Mouse (Mus musculus) CH12F3 (cell line): Measurements from ENCODE around the gene Gm2564.
"Not testable (repeated sequence)": the region's sequence is repeated elsewhere in the genome, so short reads cannot be mapped to it uniquely, and the experiment has no call there.

Source experiments
- in situ Hi-C: fragments of 300-500 bp; cut with MboI; formaldehyde crosslinking; loops from 2 replicates; pipeline ENCODE4 v1.14.3; 2020; ENCODE audit warnings: low sequenced_read_pairs

Gene Gm2564

DNA sequence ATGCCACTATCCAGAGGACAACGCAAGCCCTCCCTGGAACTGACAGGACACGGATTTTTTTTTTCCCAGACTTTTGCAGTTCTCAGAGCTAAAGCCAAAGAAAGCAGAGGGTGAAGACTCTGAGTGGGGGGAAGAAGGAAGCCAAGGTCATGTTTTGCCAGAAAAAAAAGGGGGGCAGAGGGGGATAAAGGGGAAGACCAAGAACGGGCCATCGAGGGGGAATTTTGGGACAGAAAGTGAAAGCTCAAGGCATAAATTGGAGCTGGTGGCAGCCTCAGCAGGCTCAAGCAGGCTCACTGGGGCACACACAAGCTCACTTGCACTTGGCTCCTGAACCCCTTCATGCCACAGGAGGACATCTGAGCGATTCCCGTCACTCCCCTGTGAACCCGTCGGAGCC lies at the start of gene Gm2564:
Gene Gm2564 (plus strand): TSS at position 301 of the 400 bp plus-strand sequence.
- in situ Hi-C loops: not testable (repeated sequence)

DNA sequence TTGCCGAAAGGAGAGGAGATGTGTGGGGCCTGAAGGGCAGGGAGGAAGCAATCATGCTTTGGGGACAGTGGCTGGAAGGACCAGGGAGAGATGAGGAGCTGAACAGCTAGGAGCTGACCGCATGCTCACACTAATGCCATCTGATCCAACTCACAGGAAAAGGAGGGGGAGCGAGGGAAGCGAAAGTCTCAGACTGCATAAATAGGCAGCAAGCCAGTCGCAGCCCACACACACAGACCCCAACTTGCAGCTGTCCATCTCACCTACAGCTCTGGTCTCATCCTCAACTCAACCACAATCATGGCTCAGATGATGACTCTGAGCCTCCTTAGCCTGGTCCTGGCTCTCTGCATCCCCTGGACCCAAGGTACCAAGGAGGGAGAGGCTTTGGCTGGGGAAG lies 17.6 kb upstream of the Gm2564 start, which contains the start of gene Gm10591:
Gene Gm10591 (plus strand): TSS at position 301 of the 400 bp plus-strand sequence.
- in situ Hi-C loops: not testable (repeated sequence)

DNA sequence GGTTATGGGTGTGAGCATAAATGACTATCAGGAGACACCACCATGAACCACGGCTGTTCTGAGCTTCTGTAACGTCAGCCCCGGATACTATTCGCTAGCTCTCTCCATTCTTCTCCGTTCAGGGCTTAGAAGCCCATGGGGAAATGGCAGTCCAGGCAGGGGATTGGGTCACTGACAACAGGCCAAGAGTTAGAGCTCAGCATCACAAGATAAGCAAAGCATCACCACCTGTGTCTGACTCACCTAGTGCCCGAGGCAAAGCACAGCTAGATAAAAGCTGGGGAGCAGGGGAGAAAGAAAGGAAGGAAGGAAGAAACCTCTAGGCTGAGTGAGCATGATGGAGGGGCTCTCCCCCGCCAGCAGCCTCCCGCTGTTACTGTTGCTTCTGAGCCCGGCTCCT lies 25.4 kb downstream of the Gm2564 start, which contains the start of gene Ccl27b:
Gene Ccl27b (plus strand): TSS at position 301 of the 400 bp plus-strand sequence.
- in situ Hi-C loops: not testable (repeated sequence)

- in situ Hi-C loops: not testable (repeated sequence)
Measured at GRCm38 (mm10) chr4:42661793-42662192, 32.3 kb downstream of the Gm2564 start, which contains the start of gene Il11ra2. Gene Il11ra2, minus strand, starts transcription at chr4:42661893.

DNA sequence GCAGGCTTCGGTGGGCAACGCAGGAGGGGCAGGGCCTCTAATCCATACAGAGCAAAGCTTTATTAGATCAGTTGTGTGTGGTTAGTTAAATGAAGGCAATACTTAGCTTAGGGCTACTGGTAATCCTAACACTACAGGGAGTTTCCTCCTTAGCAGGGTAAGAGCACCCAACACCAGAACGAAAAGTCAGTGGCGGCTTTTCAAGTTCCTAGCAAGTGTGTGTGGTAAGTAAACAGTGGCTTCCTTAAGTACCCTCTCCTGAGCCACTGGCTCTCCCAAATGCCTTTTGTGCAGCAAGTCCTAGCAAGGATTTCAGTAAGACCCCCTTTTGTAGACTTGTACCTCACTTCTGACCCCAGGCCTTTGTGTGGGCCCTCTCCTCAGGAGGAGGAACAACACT lies 45.9 kb downstream of the Gm2564 start:
- in situ Hi-C loops: not testable (repeated sequence)

- in situ Hi-C loops: not testable (repeated sequence)
Measured at GRCm38 (mm10) chr4:42679365-42679764, 49.8 kb downstream of the Gm2564 start.

DNA sequence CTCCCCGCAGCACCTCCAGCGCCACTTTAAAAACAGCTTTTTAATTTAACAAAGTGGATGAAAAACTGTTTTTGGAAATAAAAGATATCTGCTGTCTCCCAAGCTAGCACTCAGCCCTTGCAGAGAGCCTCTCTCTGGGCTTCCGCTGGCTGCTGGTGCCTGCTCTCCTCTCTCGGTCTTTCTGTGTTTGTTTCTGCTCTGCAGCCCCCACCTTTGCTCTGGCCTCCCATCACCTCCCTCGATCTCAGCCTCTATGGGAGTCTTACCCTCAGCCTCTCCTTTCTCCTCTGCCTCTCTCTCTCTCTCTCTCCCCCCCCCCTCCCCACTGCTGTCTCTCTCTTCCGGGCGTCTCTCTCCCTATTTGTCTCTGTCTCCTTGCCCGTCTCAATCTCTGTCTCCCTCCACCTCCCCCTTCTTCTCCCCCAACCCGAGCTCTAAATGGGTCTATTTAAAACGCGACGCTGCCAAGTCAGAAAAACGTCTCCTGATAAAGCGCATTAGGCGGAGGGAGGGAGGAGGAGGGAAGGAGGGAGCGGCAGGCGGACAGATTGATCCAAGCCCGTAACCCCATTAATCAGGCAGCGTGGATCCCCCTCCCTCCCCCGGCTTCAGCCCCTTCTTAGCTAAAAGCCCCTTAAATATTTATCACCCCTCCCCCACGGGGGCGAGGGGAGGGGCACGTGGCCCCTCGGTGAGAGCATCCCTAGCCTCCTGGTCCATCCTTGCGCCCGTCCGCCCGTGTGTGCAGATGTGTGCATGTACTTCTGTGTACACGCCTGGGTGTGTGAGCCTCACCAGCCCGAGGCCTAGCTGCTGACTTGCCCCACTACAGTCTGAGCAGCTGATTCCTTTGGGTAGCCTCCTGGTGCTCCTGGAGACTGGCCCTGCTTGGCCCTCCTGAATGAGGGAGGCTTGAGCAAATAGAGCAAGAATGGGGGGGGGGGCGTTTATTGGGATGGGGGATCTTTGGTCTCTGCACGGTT lies 51.1 kb downstream of the Gm2564 start:
- in situ Hi-C loops: not testable (repeated sequence)
